Mouse (Mus musculus): ENCODE results near the gene Dtymk. TPM values are rescaled to one million over a fixed set of nuclear protein-coding genes. Genes with fewer than 3 reads are reported as not detected.
A peak's percentile ranks its signal among the peaks of the same experiment; 100 is the strongest.
"Not testable (repeated sequence)": the region's sequence is repeated elsewhere in the genome, so short reads cannot be mapped to it uniquely, and the experiment has no call there.

The Dtymk gene
- polyA plus RNA-seq, 1 experiment from 2014 or later: 280 TPM

DNA sequence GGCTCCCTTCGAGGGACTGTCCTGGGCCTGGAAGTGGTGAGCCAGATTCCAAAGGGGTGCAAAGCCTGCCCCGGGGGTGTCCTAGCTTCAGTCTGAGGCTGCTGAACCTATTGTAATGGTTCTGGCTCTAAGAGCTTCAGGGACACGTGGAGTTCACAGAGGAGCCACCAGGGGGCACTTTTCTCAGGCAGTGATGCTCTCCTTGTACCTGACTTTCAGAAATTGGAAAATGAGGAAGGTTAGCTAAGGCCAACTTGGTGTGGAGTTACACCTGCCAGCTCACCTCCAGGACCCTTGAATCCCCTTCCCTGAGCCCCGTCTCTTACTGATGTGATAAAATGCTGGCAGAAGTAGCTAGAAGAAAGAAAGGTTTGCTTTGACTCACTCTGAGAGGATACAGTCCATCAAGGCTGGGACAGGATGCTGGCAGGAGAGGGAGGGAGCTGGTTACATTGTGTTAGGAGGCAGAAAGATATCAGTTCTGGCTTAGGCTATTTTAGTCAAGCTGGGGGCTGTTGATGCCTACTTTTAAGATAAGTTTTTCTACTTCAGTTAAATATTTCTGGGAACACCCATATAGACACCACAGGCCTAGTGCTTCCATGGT is 31.1 kb upstream of the Dtymk start:
- H3K4me2 ChIP-seq (replicated peaks; ENCODE audit: low read depth, low read length); H3K9ac ChIP-seq (replicated peaks; ENCODE audit: low read depth, low read length); H3K4me1 ChIP-seq (ENCODE audit: control insufficient read depth, insufficient read depth, low read length); ATAC-seq (ENCODE audit: insufficient number of reproducible peaks, insufficient read depth, low FRiP score, low read depth); H3K36me3 ChIP-seq (ENCODE audit: control insufficient read depth, insufficient read depth, low read length); H3K27me3 ChIP-seq (ENCODE audit: control insufficient read depth, insufficient read depth, low read length); H3K27ac ChIP-seq (ENCODE audit: low read length); H3K4me3 ChIP-seq (ENCODE audit: low read depth, low read length); H3K9me3 ChIP-seq (ENCODE audit: control insufficient read depth, low read depth, low read length): not testable (repeated sequence)
- 97% methylated on average over 2 of the region's 4 CpGs for WGBS

DNA sequence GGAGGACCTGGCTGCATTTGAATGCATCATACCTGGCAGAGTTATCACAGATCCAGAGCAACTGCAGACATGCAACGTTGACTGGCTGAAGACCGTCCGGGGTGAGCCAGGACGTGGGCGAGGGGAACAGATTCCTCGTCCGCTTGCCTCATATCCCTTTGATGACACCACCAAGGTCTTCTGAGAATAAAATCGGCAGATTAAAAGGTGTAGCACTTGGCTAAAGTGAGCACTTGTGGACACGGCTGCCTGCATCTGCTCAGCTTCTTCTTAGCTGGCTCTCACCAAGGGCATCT is 24.8 kb upstream of the Dtymk start:
- H3K36me3 ChIP-seq (ENCODE audit: control insufficient read depth, insufficient read depth, low read length): peaks cover 1% of the 10 kb centered on the region; the same call in 1 of the 2 replicates
- no peak overlapping the region for H3K27ac ChIP-seq (ENCODE audit: low read length)
- no peaks in the 10 kb centered on the region for H3K9me3 ChIP-seq (ENCODE audit: control insufficient read depth, low read depth, low read length)
- no peak overlapping the region for H3K9ac ChIP-seq (replicated peaks; ENCODE audit: low read depth, low read length)
- no peak overlapping the region for H3K4me3 ChIP-seq (ENCODE audit: low read depth, low read length)
- H3K4me2 ChIP-seq (replicated peaks; ENCODE audit: low read depth, low read length): peak overlapping the region; percentile 76; the same call in 1 of the 2 replicates
- ATAC-seq (ENCODE audit: insufficient number of reproducible peaks, insufficient read depth, low FRiP score, low read depth): no peak
- H3K27me3 ChIP-seq (ENCODE audit: control insufficient read depth, insufficient read depth, low read length): no peaks in the 10 kb centered on the region
- WGBS: 95% methylated on average over 9 of the region's 9 CpGs
- 0 out of 2 replicates have a peak, but pooled peaks cover 3% of the 10 kb centered on the region for H3K4me1 ChIP-seq (ENCODE audit: control insufficient read depth, insufficient read depth, low read length)

DNA sequence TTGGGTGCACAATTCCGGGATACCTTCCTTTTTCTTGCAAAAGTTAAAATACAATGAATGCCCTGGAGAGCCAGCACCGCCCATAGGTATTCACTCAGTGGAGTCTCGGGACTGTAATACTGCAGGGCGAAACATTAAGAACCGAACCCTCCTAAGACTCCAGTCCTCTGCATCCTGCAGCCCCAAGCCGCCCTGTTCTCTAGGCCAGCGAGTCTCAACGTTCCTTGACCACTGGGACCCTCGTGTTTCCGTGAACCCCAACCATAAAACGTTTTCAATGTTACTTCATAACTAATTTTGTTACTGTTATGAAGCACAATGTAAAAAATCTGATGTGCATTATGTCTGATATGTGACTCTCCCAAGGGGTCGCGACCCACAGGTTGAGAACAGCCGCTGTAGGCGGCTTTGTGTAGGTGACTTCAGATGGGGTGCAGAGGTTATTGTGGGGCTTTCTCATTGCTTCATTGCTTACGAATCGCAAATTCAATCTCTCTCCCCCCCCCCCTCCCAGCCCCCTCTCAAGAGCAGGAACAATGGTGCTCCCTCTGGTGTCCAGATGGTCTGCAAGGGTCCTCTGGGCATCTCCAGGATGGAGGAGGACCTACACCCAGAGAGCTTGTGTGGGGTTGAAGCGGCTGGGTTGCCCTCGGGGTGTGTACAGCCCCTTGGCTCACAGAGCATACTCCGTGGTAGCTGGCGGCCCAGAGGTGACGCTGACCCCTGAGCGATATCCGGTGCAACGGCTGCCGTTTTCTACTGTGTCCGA is 24.2 kb upstream of the Dtymk start:
- H3K27ac ChIP-seq (ENCODE audit: low read length): peak overlapping the region; percentile 90
- H3K9ac ChIP-seq (replicated peaks; ENCODE audit: low read depth, low read length): peak overlapping the region; percentile 46
- peak overlapping the region; percentile 46 for H3K4me3 ChIP-seq (ENCODE audit: low read depth, low read length)
- 0 out of 2 replicates have a peak, but pooled peaks cover 3% of the 10 kb centered on the region for H3K4me1 ChIP-seq (ENCODE audit: control insufficient read depth, insufficient read depth, low read length)
- H3K27me3 ChIP-seq (ENCODE audit: control insufficient read depth, insufficient read depth, low read length): no peaks in the 10 kb centered on the region
- peak overlapping the region; percentile 76 for H3K4me2 ChIP-seq (replicated peaks; ENCODE audit: low read depth, low read length)
- peaks cover 7% of the 10 kb centered on the region for H3K36me3 ChIP-seq (ENCODE audit: control insufficient read depth, insufficient read depth, low read length)
- ATAC-seq (ENCODE audit: insufficient number of reproducible peaks, insufficient read depth, low FRiP score, low read depth): no peak
- no peaks in the 10 kb centered on the region for H3K9me3 ChIP-seq (ENCODE audit: control insufficient read depth, low read depth, low read length)
- WGBS: 41% methylated on average over 27 of the region's 27 CpGs

DNA sequence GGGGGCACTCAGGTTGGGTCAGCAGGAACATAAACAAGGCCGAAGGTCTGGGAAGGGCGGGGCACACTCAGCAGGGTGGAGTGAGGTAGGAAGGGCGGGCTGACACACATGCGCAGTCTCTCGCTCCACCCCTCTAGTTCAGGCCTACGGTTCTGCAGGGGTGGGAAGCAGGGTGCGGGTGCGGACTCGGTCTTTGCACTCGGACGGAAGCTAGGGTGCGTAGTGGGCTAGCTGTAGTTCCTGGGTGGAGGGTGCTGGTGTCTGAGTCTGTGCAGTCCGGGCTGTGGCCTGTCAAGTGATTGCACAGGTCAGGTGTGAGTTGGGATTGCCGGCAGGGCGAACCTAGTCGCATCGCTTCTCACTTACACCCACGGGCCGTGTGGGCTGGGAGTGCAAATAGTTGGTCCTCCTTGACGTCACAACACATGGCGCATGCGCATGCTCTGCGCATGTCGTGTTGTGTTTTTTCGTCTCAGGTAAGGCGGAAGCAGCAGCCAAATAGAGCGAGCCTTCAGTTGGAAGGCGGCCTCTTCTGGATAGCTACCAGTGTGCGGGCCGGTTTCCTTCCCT is 23.5 kb upstream of the Dtymk start:
- Histone ChIP-seq H3K36me3 (ENCODE audit: control insufficient read depth, insufficient read depth, low read length) (peaks cover 14% of the 10 kb centered on the region), H3K9ac (replicated peaks; ENCODE audit: low read depth, low read length) (peak overlapping the region; percentile 46), H3K4me2 (replicated peaks; ENCODE audit: low read depth, low read length) (peak overlapping the region; percentile 76), H3K4me1 (ENCODE audit: control insufficient read depth, insufficient read depth, low read length) (0 out of 2 replicates have a peak, but pooled peaks cover 3% of the 10 kb centered on the region), H3K27me3 (ENCODE audit: control insufficient read depth, insufficient read depth, low read length) (no peaks in the 10 kb centered on the region), H3K9me3 (ENCODE audit: control insufficient read depth, low read depth, low read length) (no peaks in the 10 kb centered on the region), H3K27ac (ENCODE audit: low read length) (peak overlapping the region; percentile 90), H3K4me3 (ENCODE audit: low read depth, low read length) (peak overlapping the region; percentile 46)
- WGBS: under 1% methylated on average over 30 of the region's 30 CpGs
- ATAC-seq (ENCODE audit: insufficient number of reproducible peaks, insufficient read depth, low FRiP score, low read depth): peak; percentile 97

GRCm38 (mm10) chr1:93824609-93825008 is 22.9 kb upstream of the Dtymk start, which contains the start of gene D2hgdh:
Gene D2hgdh, plus strand, starts transcription at chr1:93824909.
- Histone ChIP-seq H3K9ac (replicated peaks; ENCODE audit: low read depth, low read length) (peak within 1 kb of the TSS; percentile 46), H3K9me3 (ENCODE audit: control insufficient read depth, low read depth, low read length) (no peaks in the 10 kb centered on the region), H3K4me2 (replicated peaks; ENCODE audit: low read depth, low read length) (peak within 1 kb of the TSS; percentile 76), H3K36me3 (ENCODE audit: control insufficient read depth, insufficient read depth, low read length) (peaks cover 17% of the 10 kb centered on the region), H3K27me3 (ENCODE audit: control insufficient read depth, insufficient read depth, low read length) (no peaks in the 10 kb centered on the region), H3K4me1 (ENCODE audit: control insufficient read depth, insufficient read depth, low read length) (0 out of 2 replicates have a peak, but pooled peaks cover 3% of the 10 kb centered on the region), H3K4me3 (ENCODE audit: low read depth, low read length) (peak within 1 kb of the TSS; percentile 46), H3K27ac (ENCODE audit: low read length) (peak within 1 kb of the TSS; percentile 90)
- ATAC-seq (ENCODE audit: insufficient number of reproducible peaks, insufficient read depth, low FRiP score, low read depth): no peak
- 6% methylated on average over 10 of the region's 10 CpGs for WGBS

DNA sequence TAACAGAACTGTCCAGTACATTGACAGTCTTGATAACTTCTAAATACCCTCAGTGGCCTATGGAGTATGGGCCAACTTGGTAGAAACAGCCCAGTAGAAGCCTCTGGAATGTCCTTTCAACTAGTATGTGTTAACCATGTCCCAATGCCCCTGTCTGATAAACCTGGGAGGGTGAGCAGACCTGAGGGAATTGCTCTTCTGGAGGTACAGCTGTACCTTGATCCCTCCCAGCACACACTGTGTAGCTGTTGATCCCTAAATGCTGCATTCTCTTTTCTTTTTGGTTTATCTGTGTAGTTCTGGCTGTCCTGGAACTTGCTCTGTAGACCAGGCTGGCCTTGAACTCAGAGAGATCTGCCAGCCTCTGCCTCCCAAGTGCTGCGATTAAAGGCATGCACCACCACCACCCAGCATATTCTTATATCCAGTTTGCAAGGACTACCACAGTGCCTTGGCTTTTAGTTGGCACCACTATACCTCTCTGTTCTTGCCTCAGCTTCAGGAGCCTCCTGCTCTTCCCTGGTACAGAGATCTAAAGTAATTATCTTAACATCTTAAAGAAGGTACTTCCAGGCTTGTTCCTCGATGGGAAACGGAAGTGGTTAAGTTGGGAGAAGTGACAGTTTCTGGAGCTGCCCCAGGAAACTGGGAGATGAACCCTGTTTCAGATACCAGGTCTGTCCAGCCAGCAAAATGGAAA is 22.2 kb upstream of the Dtymk start:
- Histone ChIP-seq H3K9me3 (ENCODE audit: control insufficient read depth, low read depth, low read length) (no peaks in the 10 kb centered on the region), H3K27ac (ENCODE audit: low read length) (no peak overlapping the region), H3K4me2 (replicated peaks; ENCODE audit: low read depth, low read length) (no peak overlapping the region; the same call in 1 of the 2 replicates), H3K36me3 (ENCODE audit: control insufficient read depth, insufficient read depth, low read length) (peaks cover 22% of the 10 kb centered on the region), H3K9ac (replicated peaks; ENCODE audit: low read depth, low read length) (no peak overlapping the region), H3K4me1 (ENCODE audit: control insufficient read depth, insufficient read depth, low read length) (0 out of 2 replicates have a peak, but pooled peaks cover 3% of the 10 kb centered on the region), H3K27me3 (ENCODE audit: control insufficient read depth, insufficient read depth, low read length) (no peaks in the 10 kb centered on the region), H3K4me3 (ENCODE audit: low read depth, low read length) (no peak overlapping the region)
- 81% methylated on average over 3 of the region's 3 CpGs for WGBS
- no peak for ATAC-seq (ENCODE audit: insufficient number of reproducible peaks, insufficient read depth, low FRiP score, low read depth)

- peaks cover 72% of the 10 kb centered on the region for H3K36me3 ChIP-seq (ENCODE audit: control insufficient read depth, insufficient read depth, low read length)
These were observed 17.0 kb upstream of the Dtymk start for GRCm38 (mm10) chr1:93818722-93819121.

DNA sequence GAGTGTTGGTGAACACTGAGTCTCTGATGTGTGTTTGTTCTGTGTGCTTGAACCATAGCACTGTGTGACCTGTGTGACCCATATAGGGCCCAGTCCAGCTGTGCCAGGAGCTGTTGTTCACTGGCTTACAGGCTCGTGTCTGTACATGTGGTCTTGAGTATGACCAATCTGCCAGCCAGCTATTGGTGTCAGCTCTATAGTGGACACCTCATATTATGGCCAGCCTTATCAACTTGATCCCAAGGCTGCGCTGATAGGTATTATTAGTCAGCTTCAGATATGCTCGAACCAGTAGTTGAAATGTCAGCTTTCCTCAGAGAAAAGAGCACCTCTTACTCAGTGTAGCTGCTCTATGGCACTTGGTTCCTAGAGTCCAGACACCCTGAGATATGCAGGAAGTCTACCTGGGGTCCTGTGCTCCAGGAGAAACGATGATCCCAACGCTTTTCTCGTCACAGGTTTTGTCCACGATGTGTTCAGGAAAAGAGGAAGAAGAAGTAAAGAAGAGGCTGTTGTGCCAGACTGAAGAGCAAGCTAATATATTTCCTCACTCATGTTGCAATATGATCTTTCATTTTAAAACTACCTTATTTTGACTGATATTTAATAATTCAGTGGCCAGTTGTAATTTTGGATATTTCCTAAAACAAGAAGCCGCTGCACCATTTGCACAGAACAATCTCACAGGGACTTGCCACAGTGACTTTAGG is 16.2 kb upstream of the Dtymk start:
- WGBS: 94% methylated on average over 8 of the region's 8 CpGs
- H3K27ac ChIP-seq (ENCODE audit: low read length): no peak overlapping the region
- H3K4me3 ChIP-seq (ENCODE audit: low read depth, low read length): no peak overlapping the region
- no peaks in the 10 kb centered on the region for H3K27me3 ChIP-seq (ENCODE audit: control insufficient read depth, insufficient read depth, low read length)
- peaks cover 79% of the 10 kb centered on the region for H3K36me3 ChIP-seq (ENCODE audit: control insufficient read depth, insufficient read depth, low read length)
- H3K9ac ChIP-seq (replicated peaks; ENCODE audit: low read depth, low read length): no peak overlapping the region
- no peak for ATAC-seq (ENCODE audit: insufficient number of reproducible peaks, insufficient read depth, low FRiP score, low read depth)
- no peaks in the 10 kb centered on the region for H3K9me3 ChIP-seq (ENCODE audit: control insufficient read depth, low read depth, low read length)
- no peak overlapping the region for H3K4me2 ChIP-seq (replicated peaks; ENCODE audit: low read depth, low read length)
- H3K4me1 ChIP-seq (ENCODE audit: control insufficient read depth, insufficient read depth, low read length): no peaks in the 10 kb centered on the region

More at GRCm38 (mm10) chr1:93818722-93819121, 17.0 kb upstream of the Dtymk start:
- no peaks in the 10 kb centered on the region for H3K27me3 ChIP-seq (ENCODE audit: control insufficient read depth, insufficient read depth, low read length)
- 94% methylated on average over 7 of the region's 7 CpGs for WGBS
- no peaks in the 10 kb centered on the region for H3K9me3 ChIP-seq (ENCODE audit: control insufficient read depth, low read depth, low read length)
- no peak overlapping the region for H3K9ac ChIP-seq (replicated peaks; ENCODE audit: low read depth, low read length)
- no peaks in the 10 kb centered on the region for H3K4me1 ChIP-seq (ENCODE audit: control insufficient read depth, insufficient read depth, low read length)
- no peak overlapping the region for H3K27ac ChIP-seq (ENCODE audit: low read length)
- no peak for ATAC-seq (ENCODE audit: insufficient number of reproducible peaks, insufficient read depth, low FRiP score, low read depth)
- H3K4me2 ChIP-seq (replicated peaks; ENCODE audit: low read depth, low read length): no peak overlapping the region
- no peak overlapping the region for H3K4me3 ChIP-seq (ENCODE audit: low read depth, low read length)
